Mouse (Mus musculus) midbrain, postnatal 0 days (tissue): ENCODE data around the gene Tnc. TPM values are rescaled to one million over a fixed set of nuclear protein-coding genes. Genes with fewer than 3 reads are reported as not detected.
A peak's percentile ranks its signal among the peaks of the same experiment; 100 is the strongest.

Source experiments
- ATAC-seq: fragments of 200-750 bp; cut with Nextera tagmentation; 2 replicates; pipeline ENCODE4 v1.8.0; 2017; ENCODE audit warnings: moderate number of reproducible peaks, mild to moderate bottlenecking, moderate TSS enrichment, moderate library complexity; ENCODE audit not compliant: low FRiP score
- DNase-seq: peaks from one replicate; pipeline ENCODE4 v3.0.0-alpha.2; 2015; ENCODE audit warnings: low spot score
- H3K27ac ChIP-seq: fragments of 300-500 bp; sonication (generic); 2 replicates; pipeline ENCODE4 v1.5.1; 2014; ENCODE audit warnings: low read depth, mild to moderate bottlenecking, low read length, mixed read lengths
- H3K27me3 ChIP-seq: fragments of 300-500 bp; sonication (generic); 2 replicates; pipeline ENCODE4 v1.6.1; 2014; ENCODE audit warnings: low read length, control low read depth, mixed read lengths; ENCODE audit not compliant: insufficient read depth
- H3K36me3 ChIP-seq: fragments of 300-500 bp; sonication (generic); 2 replicates; pipeline ENCODE4 v1.6.1; 2014; ENCODE audit warnings: low read length, control low read depth, mixed read lengths; ENCODE audit not compliant: insufficient read depth
- H3K4me1 ChIP-seq: fragments of 300-500 bp; sonication (generic); 2 replicates; pipeline ENCODE4 v1.6.1; 2014; ENCODE audit warnings: mild to moderate bottlenecking, control low read depth, antibody characterized with exemption, low read length, mixed read lengths; ENCODE audit not compliant: insufficient read depth
- H3K4me2 ChIP-seq: fragments of 300-500 bp; sonication (generic); 2 replicates; pipeline ENCODE4 v1.6.1; 2014; ENCODE audit warnings: low read depth, mild to moderate bottlenecking, low read length, mixed read lengths; ENCODE audit not compliant: poor library complexity, severe bottlenecking
- H3K4me3 ChIP-seq: fragments of 300-500 bp; sonication (generic); 2 replicates; pipeline ENCODE4 v1.5.1; 2014; ENCODE audit warnings: low read depth, mild to moderate bottlenecking, low read length, moderate library complexity
- H3K9ac ChIP-seq: fragments of 300-500 bp; sonication (generic); replicated peaks from 2 replicates; pipeline ENCODE4 v1.6.1; 2014; ENCODE audit warnings: mild to moderate bottlenecking, low read length, moderate library complexity, mixed read lengths; ENCODE audit not compliant: poor library complexity, severe bottlenecking
- H3K9me3 ChIP-seq: fragments of 300-500 bp; sonication (generic); 2 replicates; pipeline ENCODE4 v1.6.1; 2016; ENCODE audit warnings: low read length, control low read depth
- CTCF ChIP-seq: IDR thresholded peaks from 2 replicates; pipeline ENCODE4 v1.5.1; 2016; ENCODE audit warnings: antibody characterized with exemption, mild to moderate bottlenecking
- WGBS: fragments of 180-500 bp; shearing (Covaris S2); extraction: QIAGEN DNeasy Blood & Tissue Kit; methylation state at CpG from one replicate; pipeline ENCODE4 v1.1.7; 2014; 5-methylcytosine and 5-hydroxymethylcytosine counted together
- polyA plus RNA-seq: library from polyadenylated mRNA; unstranded; fragments of >200 nt; fragmentation: Nextera tagmentation; extraction: Ambion mirVana; gene quantifications from 2 replicates; pipeline ENCODE4 v1.2.1, GENCODE M21; 2015
- total RNA-seq: library from RNA; depleted of rRNA; stranded (reverse); fragments of >200 nt; gene quantifications from 2 replicates; pipeline ENCODE4 v1.2.3, GENCODE M21; 2014; rRNA removed

Tnc gene
- total RNA-seq (163 and 167 TPM in 2 replicates), polyA plus RNA-seq (38.2 and 41.2 TPM in 2 replicates)

GRCm38 (mm10) chr4:64046831-64047493 is at the start of gene Tnc:
Gene Tnc (minus strand): TSS chr4:64047015.
- peak; percentile 81 for DNase-seq
- Histone ChIP-seq H3K4me1 (no peaks in the 10 kb centered on the region), H3K4me2 (peak within 1 kb of the TSS; percentile 78), H3K27me3 (0 out of 2 replicates have a peak, but pooled peaks cover 8% of the 10 kb centered on the region), H3K36me3 (no peaks in the 10 kb centered on the region), H3K9me3 (no peaks in the 10 kb centered on the region), H3K4me3 (peak within 1 kb of the TSS; percentile 39), H3K27ac (peak within 1 kb of the TSS; percentile 14; the same call in 1 of the 2 replicates), H3K9ac (0 out of 2 replicates have a peak within 1 kb of the TSS, but pooled peaks have one; percentile 36)
- WGBS: under 1% methylated on average over 25 of the region's 26 CpGs
- TF ChIP-seq CTCF: no peak
- peak; percentile 71 for ATAC-seq

GRCm38 (mm10) chr4:64094221-64094620 is 47.4 kb upstream of the Tnc start:
- no peak overlapping the region for H3K27ac ChIP-seq
- no peak for ATAC-seq
- 85% methylated on average over 5 of the region's 5 CpGs for WGBS
- no peak overlapping the region for H3K9ac ChIP-seq
- H3K36me3 ChIP-seq: no peaks in the 10 kb centered on the region
- DNase-seq: peak; percentile 55
- no peaks in the 10 kb centered on the region for H3K4me1 ChIP-seq
- no peaks in the 10 kb centered on the region for H3K27me3 ChIP-seq
- no peak overlapping the region for H3K4me2 ChIP-seq
- no peak for TF ChIP-seq CTCF
- H3K9me3 ChIP-seq: no peaks in the 10 kb centered on the region
- no peak overlapping the region for H3K4me3 ChIP-seq

GRCm38 (mm10) chr4:64092857-64093256 is 46.0 kb upstream of the Tnc start:
- no peak for TF ChIP-seq CTCF
- no peak for ATAC-seq

GRCm38 (mm10) chr4:64089378-64089777 is 42.6 kb upstream of the Tnc start:
- H3K27me3 ChIP-seq: no peaks in the 10 kb centered on the region
- DNase-seq: no peak
- no peak overlapping the region for H3K27ac ChIP-seq
- H3K36me3 ChIP-seq: no peaks in the 10 kb centered on the region
- no peak overlapping the region for H3K4me2 ChIP-seq
- TF ChIP-seq CTCF: no peak
- ATAC-seq: no peak
- H3K9ac ChIP-seq: no peak overlapping the region
- H3K4me1 ChIP-seq: no peaks in the 10 kb centered on the region
- H3K4me3 ChIP-seq: no peak overlapping the region
- WGBS: 76% methylated on average over 2 of the region's 2 CpGs
- no peaks in the 10 kb centered on the region for H3K9me3 ChIP-seq

More at GRCm38 (mm10) chr4:64092857-64093256, 46.0 kb upstream of the Tnc start:
- Histone ChIP-seq H3K4me3 (no peak overlapping the region), H3K9ac (no peak overlapping the region), H3K9me3 (no peaks in the 10 kb centered on the region), H3K4me1 (no peaks in the 10 kb centered on the region), H3K27ac (no peak overlapping the region), H3K36me3 (no peaks in the 10 kb centered on the region), H3K27me3 (no peaks in the 10 kb centered on the region), H3K4me2 (no peak overlapping the region)
- WGBS: 88% methylated on average over 1 of the region's 1 CpGs
- DNase-seq: no peak

GRCm38 (mm10) chr4:64087675-64088074 is 40.9 kb upstream of the Tnc start:
- Histone ChIP-seq H3K4me1 (no peaks in the 10 kb centered on the region), H3K27me3 (no peaks in the 10 kb centered on the region), H3K4me3 (no peak overlapping the region), H3K9ac (no peak overlapping the region), H3K4me2 (no peak overlapping the region), H3K36me3 (no peaks in the 10 kb centered on the region), H3K9me3 (no peaks in the 10 kb centered on the region), H3K27ac (no peak overlapping the region)
- WGBS: 96% methylated on average over 2 of the region's 2 CpGs
- ATAC-seq (no peak), DNase-seq (no peak)
- TF ChIP-seq CTCF: no peak

GRCm38 (mm10) chr4:64085993-64086567 is 39.3 kb upstream of the Tnc start:
- Histone ChIP-seq H3K4me2 (no peak overlapping the region), H3K4me1 (no peaks in the 10 kb centered on the region), H3K9me3 (no peaks in the 10 kb centered on the region), H3K9ac (no peak overlapping the region), H3K4me3 (no peak overlapping the region), H3K27ac (no peak overlapping the region), H3K36me3 (no peaks in the 10 kb centered on the region), H3K27me3 (no peaks in the 10 kb centered on the region)
- DNase-seq: no peak
- WGBS: 93% methylated on average over 1 of the region's 1 CpGs
- no peak for ATAC-seq
- no peak for TF ChIP-seq CTCF
